Mouse (Mus musculus) embryonic facial prominence, embryonic 10.5 days (tissue): ENCODE results near the gene Sord. TPM values are rescaled to one million over a fixed set of nuclear protein-coding genes. Genes with fewer than 3 reads are reported as not detected.
A peak's percentile ranks its signal among the peaks of the same experiment; 100 is the strongest.

Experiments
- DNase-seq: peaks from one replicate; pipeline ENCODE4 v3.0.0-alpha.2; 2017; ENCODE audit warnings: low spot score
- H3K27ac ChIP-seq: fragments of 300-500 bp; sonication (generic); replicated peaks from 2 replicates; pipeline ENCODE4 v1.5.1; 2016; ENCODE audit warnings: mild to moderate bottlenecking
- H3K27me3 ChIP-seq: fragments of 300-500 bp; sonication (generic); replicated peaks from 2 replicates; pipeline ENCODE4 v1.6.1; 2016; ENCODE audit warnings: low read depth, mild to moderate bottlenecking; ENCODE audit not compliant: poor library complexity, severe bottlenecking
- H3K36me3 ChIP-seq: fragments of 300-500 bp; sonication (generic); replicated peaks from 2 replicates; pipeline ENCODE4 v1.6.1; 2016; ENCODE audit warnings: mild to moderate bottlenecking, moderate library complexity
- H3K4me1 ChIP-seq: fragments of 300-500 bp; sonication (generic); 2 replicates; pipeline ENCODE4 v1.6.1; 2016
- H3K4me3 ChIP-seq: fragments of 300-500 bp; sonication (generic); 2 replicates; pipeline ENCODE4 v1.5.1; 2016; ENCODE audit warnings: mild to moderate bottlenecking, moderate library complexity
- H3K9me3 ChIP-seq: fragments of 300-500 bp; sonication (generic); 2 replicates; pipeline ENCODE4 v1.6.1; 2016; ENCODE audit warnings: mild to moderate bottlenecking
- WGBS: fragments of 180-500 bp; shearing (Covaris S2); methylation state at CpG from one replicate; pipeline ENCODE4 v1.1.7; 2016; 5-methylcytosine and 5-hydroxymethylcytosine counted together
- polyA plus RNA-seq: library from polyadenylated mRNA; unstranded; fragments of >200 nt; fragmentation: Nextera tagmentation; extraction: Ambion mirVana; gene quantifications from 2 replicates; pipeline ENCODE4 v1.2.1, GENCODE M21; 2016

The Sord gene
- polyA plus RNA-seq, 1 experiment from 2014 or later, result 23.8 TPM

- WGBS, result 6% methylated on average over 3 of the region's 3 CpGs
- Histone ChIP-seq H3K4me3 (no peak overlapping the region), H3K36me3 (no peaks in the 10 kb centered on the region), H3K9me3 (no peaks in the 10 kb centered on the region), H3K27me3 (no peaks in the 10 kb centered on the region), H3K27ac (no peak overlapping the region), H3K4me1 (no peaks in the 10 kb centered on the region)
- peak; percentile 73 for DNase-seq
Measured at GRCm38 (mm10) chr2:122243671-122244131, 9.2 kb downstream of the Sord start.

GRCm38 (mm10) chr2:122247786-122248185 lies 13.2 kb downstream of the Sord start:
- no peak for DNase-seq
- H3K36me3 ChIP-seq, result no peaks in the 10 kb centered on the region; the same call in 1 of the 2 replicates
- H3K27ac ChIP-seq, result no peak overlapping the region
- H3K27me3 ChIP-seq, result no peaks in the 10 kb centered on the region
- 90% methylated on average over 10 of the region's 10 CpGs for WGBS
- no peaks in the 10 kb centered on the region for H3K4me1 ChIP-seq
- no peaks in the 10 kb centered on the region for H3K9me3 ChIP-seq
- no peak overlapping the region for H3K4me3 ChIP-seq

GRCm38 (mm10) chr2:122255997-122256396 lies 21.4 kb downstream of the Sord start:
- 92% methylated on average over 5 of the region's 5 CpGs for WGBS
- Histone ChIP-seq H3K27ac (no peak overlapping the region), H3K36me3 (no peaks in the 10 kb centered on the region)

GRCm38 (mm10) chr2:122260729-122261128 lies 26.2 kb downstream of the Sord start:
- no peak overlapping the region for H3K4me3 ChIP-seq
- WGBS, result 82% methylated on average over 5 of the region's 5 CpGs
- H3K4me1 ChIP-seq, result peaks cover 9% of the 10 kb centered on the region
- no peak for DNase-seq
- no peaks in the 10 kb centered on the region; the same call in 1 of the 2 replicates for H3K36me3 ChIP-seq
- no peaks in the 10 kb centered on the region for H3K9me3 ChIP-seq
- no peaks in the 10 kb centered on the region for H3K27me3 ChIP-seq
- H3K27ac ChIP-seq, result no peak overlapping the region

More at GRCm38 (mm10) chr2:122255997-122256396, 21.4 kb downstream of the Sord start:
- no peaks in the 10 kb centered on the region for H3K9me3 ChIP-seq
- no peak for DNase-seq
- no peaks in the 10 kb centered on the region for H3K27me3 ChIP-seq
- H3K4me1 ChIP-seq, result 0 out of 2 replicates have a peak, but pooled peaks cover 2% of the 10 kb centered on the region
- H3K4me3 ChIP-seq, result no peak overlapping the region

- Histone ChIP-seq H3K4me3 (no peak overlapping the region), H3K4me1 (peaks cover 9% of the 10 kb centered on the region), H3K27ac (no peak overlapping the region), H3K9me3 (no peaks in the 10 kb centered on the region), H3K36me3 (no peaks in the 10 kb centered on the region; the same call in 1 of the 2 replicates), H3K27me3 (no peaks in the 10 kb centered on the region)
- WGBS, result 63% methylated on average over 3 of the region's 3 CpGs
- DNase-seq, result peak; percentile 13
Measured at GRCm38 (mm10) chr2:122264690-122265089, 30.1 kb downstream of the Sord start.

GRCm38 (mm10) chr2:122266407-122267193 lies 32.1 kb downstream of the Sord start:
- H3K27me3 ChIP-seq, result no peaks in the 10 kb centered on the region
- no peak for DNase-seq
- H3K27ac ChIP-seq, result no peak overlapping the region
- no peaks in the 10 kb centered on the region for H3K9me3 ChIP-seq
- H3K36me3 ChIP-seq, result no peaks in the 10 kb centered on the region
- H3K4me1 ChIP-seq, result peaks cover 9% of the 10 kb centered on the region
- no peak overlapping the region for H3K4me3 ChIP-seq
- WGBS, result 88% methylated on average over 7 of the region's 7 CpGs

- Histone ChIP-seq H3K27me3 (no peaks in the 10 kb centered on the region), H3K36me3 (no peaks in the 10 kb centered on the region), H3K9me3 (no peaks in the 10 kb centered on the region), H3K4me1 (0 out of 2 replicates have a peak, but pooled peaks cover 4% of the 10 kb centered on the region), H3K27ac (no peak overlapping the region), H3K4me3 (no peak overlapping the region)
- WGBS, result 89% methylated on average over 3 of the region's 3 CpGs
- no peak for DNase-seq
Measured at GRCm38 (mm10) chr2:122278769-122279168, 44.2 kb downstream of the Sord start.

- Histone ChIP-seq H3K36me3 (no peaks in the 10 kb centered on the region), H3K4me3 (no peak overlapping the region), H3K27ac (no peak overlapping the region), H3K9me3 (no peaks in the 10 kb centered on the region), H3K27me3 (no peaks in the 10 kb centered on the region), H3K4me1 (no peaks in the 10 kb centered on the region)
- WGBS, result 90% methylated on average over 9 of the region's 9 CpGs
- DNase-seq, result no peak
Measured at GRCm38 (mm10) chr2:122284091-122284490, 49.5 kb downstream of the Sord start.

DNA sequence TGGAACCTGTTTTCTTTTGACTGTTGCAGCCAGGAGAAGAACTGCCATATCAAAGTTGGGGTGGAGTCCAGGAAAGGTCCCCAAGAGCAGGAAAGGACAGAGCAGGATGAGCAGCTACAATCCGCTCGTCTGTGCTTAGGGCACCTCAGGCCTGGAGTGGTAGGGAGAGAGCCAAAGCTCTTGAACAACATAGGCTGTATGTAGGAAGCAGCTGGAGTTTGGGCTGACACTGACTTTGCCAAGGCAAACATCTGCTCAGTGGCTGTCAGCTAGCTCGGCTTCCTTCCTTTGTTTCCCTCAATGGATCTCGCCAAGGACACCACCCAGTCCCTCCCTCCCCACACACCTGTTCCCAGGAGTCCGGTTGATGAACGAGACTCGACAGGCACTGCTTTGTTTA lies 51.6 kb downstream of the Sord start:
- Histone ChIP-seq H3K27ac (no peak overlapping the region), H3K4me1 (no peaks in the 10 kb centered on the region), H3K27me3 (peaks cover 11% of the 10 kb centered on the region; the same call in 1 of the 2 replicates), H3K36me3 (no peaks in the 10 kb centered on the region), H3K9me3 (no peaks in the 10 kb centered on the region), H3K4me3 (no peak overlapping the region)
- WGBS, result 77% methylated on average over 7 of the region's 7 CpGs
- no peak for DNase-seq

GRCm38 (mm10) chr2:122294916-122295315 lies 60.4 kb downstream of the Sord start:
- no peaks in the 10 kb centered on the region for H3K36me3 ChIP-seq
- WGBS, result 8% methylated on average over 7 of the region's 7 CpGs
- H3K27me3 ChIP-seq, result peaks cover 97% of the 10 kb centered on the region
- H3K9me3 ChIP-seq, result no peaks in the 10 kb centered on the region
- H3K4me3 ChIP-seq, result no peak overlapping the region
- H3K4me1 ChIP-seq, result peaks cover 33% of the 10 kb centered on the region
- peak; percentile 12 for DNase-seq
- no peak overlapping the region for H3K27ac ChIP-seq

DNA sequence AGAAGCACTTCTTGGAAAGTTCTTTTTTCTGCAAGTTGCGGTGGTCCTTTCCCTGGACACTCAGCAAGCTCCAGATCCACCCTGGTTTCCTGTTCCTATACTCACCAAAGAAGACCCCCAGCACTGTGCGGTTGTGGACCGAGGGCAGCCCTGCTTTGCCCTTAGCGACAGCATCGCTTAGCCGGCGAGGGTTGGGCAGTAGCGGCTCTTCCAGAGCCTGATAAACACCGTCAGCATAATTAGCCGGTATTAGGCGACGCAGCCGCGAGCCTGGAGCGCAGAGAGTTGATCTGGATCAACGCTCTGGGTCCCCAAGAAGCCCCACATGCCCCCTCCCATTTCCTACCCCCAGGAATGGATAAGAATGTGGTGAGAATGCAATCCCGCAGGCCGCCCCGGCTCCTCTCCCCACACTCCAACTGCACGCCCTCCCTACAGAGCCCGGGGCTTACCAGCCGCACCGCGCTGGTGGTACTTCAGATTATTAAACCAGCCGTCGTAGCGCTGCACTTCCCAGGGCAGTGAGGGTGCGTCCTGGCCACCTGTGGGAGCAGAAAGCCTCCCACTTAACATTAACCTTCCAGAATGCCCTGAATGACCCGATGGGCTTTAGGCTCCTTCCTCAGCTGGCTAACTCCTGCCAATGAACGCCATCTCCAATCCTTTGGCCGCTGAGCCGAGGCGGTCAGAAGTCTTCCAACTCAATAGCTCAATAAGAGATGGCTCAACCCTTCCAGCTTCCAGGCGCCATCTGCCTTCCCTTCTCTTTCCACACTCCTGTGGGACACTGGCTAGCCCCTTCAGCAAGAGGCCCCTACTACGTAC lies 62.9 kb downstream of the Sord start:
- H3K27ac ChIP-seq, result no peak overlapping the region
- peaks cover 98% of the 10 kb centered on the region for H3K27me3 ChIP-seq
- peak overlapping the region; percentile 36 for H3K4me3 ChIP-seq
- H3K36me3 ChIP-seq, result no peaks in the 10 kb centered on the region
- DNase-seq, result peak; percentile 55
- H3K4me1 ChIP-seq, result peaks cover 48% of the 10 kb centered on the region
- H3K9me3 ChIP-seq, result no peaks in the 10 kb centered on the region
- 1% methylated on average over 35 of the region's 35 CpGs for WGBS

DNA sequence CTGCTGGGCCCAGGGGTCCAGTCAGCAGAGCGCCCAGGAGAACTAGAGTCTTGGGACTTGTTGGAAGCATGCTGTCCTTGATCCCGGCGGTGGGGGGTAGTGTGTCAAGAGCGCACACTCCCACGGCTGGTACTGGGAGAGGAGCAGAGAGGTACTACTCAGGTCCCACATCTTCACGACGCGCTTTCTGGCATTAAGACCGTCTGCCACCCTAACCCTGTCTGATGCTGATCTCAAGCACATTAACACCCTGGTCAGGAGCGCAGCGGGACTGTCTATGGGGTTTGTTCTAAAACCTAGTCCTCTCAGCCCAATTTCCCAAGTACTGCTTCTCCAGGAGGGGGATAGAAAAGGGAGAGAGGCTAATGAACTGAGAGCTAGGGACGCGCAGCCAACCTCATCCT lies 63.5 kb downstream of the Sord start, which contains the start of gene Duox2:
Gene Duox2 (minus strand): TSS at position 354 of the 404 bp plus-strand sequence.
- no peaks in the 10 kb centered on the region for H3K9me3 ChIP-seq
- H3K36me3 ChIP-seq, result no peaks in the 10 kb centered on the region
- H3K4me1 ChIP-seq, result peaks cover 48% of the 10 kb centered on the region
- peaks cover 100% of the 10 kb centered on the region for H3K27me3 ChIP-seq
- H3K4me3 ChIP-seq, result peak within 1 kb of the TSS; percentile 44
- no peak within 1 kb of the TSS for H3K27ac ChIP-seq
- 4% methylated on average over 13 of the region's 13 CpGs for WGBS
- DNase-seq, result peak; percentile 37
